15 mouse cellular contexts compared by ENCODE assay signal in genomic region chr10:77610221-77610961, GRCm38 (mm10). TPM values are rescaled to one million over a fixed set of nuclear protein-coding genes. Genes with fewer than 3 reads are reported as not detected.
A peak's percentile ranks its signal among the peaks of the same experiment; 100 is the strongest.
DNase-seq lines count a peak whose midpoint lies in the region; ATAC-seq lines count a peak whose summit lies in the region.
"Had no signal": no experiment of that assay in that cellular context is flagged by ENCODE, and none has a peak within 500 bp of the region (broad histone marks: within the 10 kb centered on the region; RNA-seq: fewer than 3 reads in every experiment).

No protein-coding gene starts in this region.

- no peak overlapping the region for H3K27ac ChIP-seq in forebrain, embryonic 14.5 days (ENCODE audit: low read depth, low read length)
- no peak overlapping the region for H3K27ac ChIP-seq in forebrain, embryonic 16.5 days (ENCODE audit: low read length)
- H3K27ac ChIP-seq in midbrain, embryonic 13.5 days = no peak overlapping the region
- H3K27ac ChIP-seq in midbrain, embryonic 10.5 days (replicated peaks) = no peak overlapping the region
- H3K27ac ChIP-seq: heart, embryonic 10.5 days; limb, embryonic 12.5 days had no signal

- no peak overlapping the region for H3K4me3 ChIP-seq in forebrain, embryonic 14.5 days (ENCODE audit: low read depth, low read length)
- no peak overlapping the region for H3K4me3 ChIP-seq in forebrain, embryonic 16.5 days (replicated peaks; ENCODE audit: low read length)
- no peak overlapping the region for H3K4me3 ChIP-seq in midbrain, embryonic 13.5 days (replicated peaks)
- H3K4me3 ChIP-seq in midbrain, embryonic 10.5 days = no peak overlapping the region
- H3K4me3 ChIP-seq: heart, embryonic 10.5 days; limb, embryonic 12.5 days; megakaryocyte, embryonic 14.5 days had no signal

- 0 out of 2 replicates have a peak overlapping the region, but pooled peaks have one; percentile 5 for H3K9ac ChIP-seq in forebrain, embryonic 14.5 days (ENCODE audit: low read length)
- H3K9ac ChIP-seq in forebrain, embryonic 16.5 days (replicated peaks; ENCODE audit: low read depth, low read length) = no peak overlapping the region
- peak overlapping the region; percentile 33; the same call in 1 of the 2 replicates for H3K9ac ChIP-seq in midbrain, embryonic 13.5 days (replicated peaks)
- H3K9ac ChIP-seq: limb, embryonic 12.5 days had no signal

- peaks cover 55% of the 10 kb centered on the region for H3K36me3 ChIP-seq in forebrain, embryonic 14.5 days (ENCODE audit: control insufficient read depth, insufficient read depth, low read length)
- peaks cover 18% of the 10 kb centered on the region for H3K36me3 ChIP-seq in forebrain, embryonic 16.5 days (ENCODE audit: control insufficient read depth, insufficient read depth)
- H3K36me3 ChIP-seq in midbrain, embryonic 13.5 days = peaks cover 58% of the 10 kb centered on the region
- peaks cover 79% of the 10 kb centered on the region for H3K36me3 ChIP-seq in midbrain, embryonic 10.5 days

- H3K9me3 ChIP-seq in forebrain, embryonic 14.5 days (replicated peaks; ENCODE audit: control insufficient read depth, low read length) = no peaks in the 10 kb centered on the region
- H3K9me3 ChIP-seq in forebrain, embryonic 16.5 days (ENCODE audit: control insufficient read depth, low read length) = no peaks in the 10 kb centered on the region
- no peaks in the 10 kb centered on the region for H3K9me3 ChIP-seq in midbrain, embryonic 13.5 days
- no peaks in the 10 kb centered on the region for H3K9me3 ChIP-seq in midbrain, embryonic 10.5 days (replicated peaks)
- H3K9me3 ChIP-seq: heart, embryonic 10.5 days; limb, embryonic 12.5 days had no signal

- no peak for DNase-seq in forebrain, embryonic 14.5 days (ENCODE audit: low spot score)
- DNase-seq in midbrain, embryonic 10.5 days (ENCODE audit: low spot score) = no peak
- peak; percentile 85 to 86 for DNase-seq in cerebellum, postnatal 10 days
- no peak for DNase-seq in kidney, postnatal 36 days
- DNase-seq: adrenal gland, postnatal 10 days; gastrocnemius, postnatal 25 days; heart, postnatal 14 days had no signal

- 88% methylated on average over 8 of the region's 8 CpGs for WGBS in forebrain, embryonic 14.5 days
- WGBS in forebrain, embryonic 16.5 days = 85% methylated on average over 8 of the region's 8 CpGs
- 94% methylated on average over 8 of the region's 8 CpGs for WGBS in midbrain, embryonic 13.5 days
- 93% methylated on average over 8 of the region's 8 CpGs for WGBS in midbrain, embryonic 10.5 days

- ATAC-seq in forebrain, embryonic 14.5 days = no peak
- no peak for ATAC-seq in forebrain, embryonic 16.5 days
- ATAC-seq in midbrain, embryonic 13.5 days = no peak
- no peak for ATAC-seq in megakaryocyte-erythroid progenitor cell, adult 5-6 weeks (replicated peaks; ENCODE audit: low FRiP score, low TSS enrichment, poor library complexity, severe bottlenecking)
- ATAC-seq: inflammation-experienced regulatory T-cells, adult 6 months; lung, postnatal 0 days had no signal

- no peaks in the 10 kb centered on the region for H3K27me3 ChIP-seq in forebrain, embryonic 14.5 days (replicated peaks; ENCODE audit: control insufficient read depth, insufficient read depth, low read length)
- H3K27me3 ChIP-seq in forebrain, embryonic 16.5 days (replicated peaks; ENCODE audit: control insufficient read depth, insufficient read depth, low read length) = no peaks in the 10 kb centered on the region
- H3K27me3 ChIP-seq in midbrain, embryonic 13.5 days = no peaks in the 10 kb centered on the region
- H3K27me3 ChIP-seq in midbrain, embryonic 10.5 days (ENCODE audit: low read depth, poor library complexity, severe bottlenecking) = no peaks in the 10 kb centered on the region
- H3K27me3 ChIP-seq: limb, embryonic 12.5 days; megakaryocyte, embryonic 14.5 days had no signal

- H3K4me1 ChIP-seq in forebrain, embryonic 14.5 days (ENCODE audit: control insufficient read depth, insufficient read depth, low read length) = peaks cover 12% of the 10 kb centered on the region
- peaks cover 23% of the 10 kb centered on the region for H3K4me1 ChIP-seq in forebrain, embryonic 16.5 days (replicated peaks; ENCODE audit: control insufficient read depth, insufficient read depth, low read length)
- peaks cover 25% of the 10 kb centered on the region for H3K4me1 ChIP-seq in midbrain, embryonic 13.5 days (replicated peaks)
- H3K4me1 ChIP-seq in midbrain, embryonic 10.5 days = peaks cover 19% of the 10 kb centered on the region

- H3K4me2 ChIP-seq in forebrain, embryonic 14.5 days (ENCODE audit: low read length) = no peak overlapping the region
- no peak overlapping the region for H3K4me2 ChIP-seq in forebrain, embryonic 16.5 days (ENCODE audit: low read length)
- H3K4me2 ChIP-seq in midbrain, embryonic 13.5 days (replicated peaks) = no peak overlapping the region
- H3K4me2 ChIP-seq: limb, embryonic 12.5 days had no signal

RNA-seq across cellular contexts. Expression of gene Gm49325, which starts 4.4 kb away (rescaled TPM):
- polyA plus RNA-seq in forebrain, embryonic 14.5 days (2014; fragmentation: Nextera tagmentation; extraction: Ambion mirVana) = 1.7 and 16.2 TPM in 2 replicates
- polyA plus RNA-seq in forebrain, embryonic 16.5 days (2015; fragmentation: Nextera tagmentation; extraction: Ambion mirVana) = 1.2 and 8.4 TPM in 2 replicates
- polyA plus RNA-seq in midbrain, embryonic 13.5 days (2015; fragmentation: Nextera tagmentation; extraction: Ambion mirVana) = 2.5 TPM in 1 of 2 replicates, not detected in the other
- 2.2 and 2.4 TPM in 2 replicates for polyA plus RNA-seq in midbrain, embryonic 10.5 days (2016; fragmentation: Nextera tagmentation; extraction: Ambion mirVana)
- not detected in 2 replicates for total RNA-seq in megakaryocyte-erythroid progenitor cell, adult 5-6 weeks (2014; fragmentation: Nextera tagmentation)
- total RNA-seq in megakaryocyte-erythroid progenitor cell, adult 5-6 weeks (2017) = not detected in 2 replicates

RNA-seq across cellular contexts. Expression of gene Sumo3, which starts 4.5 kb away (rescaled TPM):
- polyA plus RNA-seq in forebrain, embryonic 14.5 days (2014; fragmentation: Nextera tagmentation; extraction: Ambion mirVana) = 277 and 308 TPM in 2 replicates
- polyA plus RNA-seq in forebrain, embryonic 16.5 days (2015; fragmentation: Nextera tagmentation; extraction: Ambion mirVana) = 335 and 349 TPM in 2 replicates
- 302 and 320 TPM in 2 replicates for polyA plus RNA-seq in midbrain, embryonic 13.5 days (2015; fragmentation: Nextera tagmentation; extraction: Ambion mirVana)
- polyA plus RNA-seq in midbrain, embryonic 10.5 days (2016; fragmentation: Nextera tagmentation; extraction: Ambion mirVana) = 403 and 425 TPM in 2 replicates
- total RNA-seq in megakaryocyte-erythroid progenitor cell, adult 5-6 weeks (2014; fragmentation: Nextera tagmentation) = 71.3 and 81.0 TPM in 2 replicates
- total RNA-seq in megakaryocyte-erythroid progenitor cell, adult 5-6 weeks (2017) = 150 and 265 TPM in 2 replicates

RNA-seq across cellular contexts. Expression of gene Ube2g2, which starts 11.7 kb away (rescaled TPM):
- 72.6 and 73.6 TPM in 2 replicates for polyA plus RNA-seq in forebrain, embryonic 14.5 days (2014; fragmentation: Nextera tagmentation; extraction: Ambion mirVana)
- 107 and 114 TPM in 2 replicates for polyA plus RNA-seq in forebrain, embryonic 16.5 days (2015; fragmentation: Nextera tagmentation; extraction: Ambion mirVana)
- 89.8 and 95.5 TPM in 2 replicates for polyA plus RNA-seq in midbrain, embryonic 13.5 days (2015; fragmentation: Nextera tagmentation; extraction: Ambion mirVana)
- 104 and 107 TPM in 2 replicates for polyA plus RNA-seq in midbrain, embryonic 10.5 days (2016; fragmentation: Nextera tagmentation; extraction: Ambion mirVana)
- 39.4 and 43.2 TPM in 2 replicates for total RNA-seq in megakaryocyte-erythroid progenitor cell, adult 5-6 weeks (2014; fragmentation: Nextera tagmentation)
- total RNA-seq in megakaryocyte-erythroid progenitor cell, adult 5-6 weeks (2017) = 48.1 and 50.7 TPM in 2 replicates

RNA-seq across cellular contexts. Expression of gene Pttg1ip, which starts 28.9 kb away (rescaled TPM):
- 74.1 and 85.5 TPM in 2 replicates for polyA plus RNA-seq in forebrain, embryonic 14.5 days (2014; fragmentation: Nextera tagmentation; extraction: Ambion mirVana)
- polyA plus RNA-seq in forebrain, embryonic 16.5 days (2015; fragmentation: Nextera tagmentation; extraction: Ambion mirVana) = 73.3 and 80.5 TPM in 2 replicates
- 57.5 and 59.0 TPM in 2 replicates for polyA plus RNA-seq in midbrain, embryonic 13.5 days (2015; fragmentation: Nextera tagmentation; extraction: Ambion mirVana)
- 67.0 and 69.9 TPM in 2 replicates for polyA plus RNA-seq in midbrain, embryonic 10.5 days (2016; fragmentation: Nextera tagmentation; extraction: Ambion mirVana)
- total RNA-seq in megakaryocyte-erythroid progenitor cell, adult 5-6 weeks (2014; fragmentation: Nextera tagmentation) = 31.7 and 48.4 TPM in 2 replicates
- 36.3 and 37.6 TPM in 2 replicates for total RNA-seq in megakaryocyte-erythroid progenitor cell, adult 5-6 weeks (2017)

Comparison
In these comparisons a context has a peak if more than half of its experiments do, and no peak if none do; other contexts are left out.
1. DNase-seq: peak in cerebellum, postnatal 10 days (2 of 2); none in forebrain, embryonic 14.5 days (single experiment), midbrain, embryonic 10.5 days (single experiment) and kidney, postnatal 36 days (0 of 2).